Mouse (Mus musculus) midbrain, embryonic 15.5 days (tissue): ENCODE data around the gene Tspan5. TPM values are rescaled to one million over a fixed set of nuclear protein-coding genes. Genes with fewer than 3 reads are reported as not detected.

Experiments
- ATAC-seq: fragments of 200-750 bp; cut with Nextera tagmentation; replicated peaks from 2 replicates; pipeline ENCODE4 v1.8.0; 2017; ENCODE audit warnings: moderate TSS enrichment
- H3K27ac ChIP-seq: fragments of 300-500 bp; sonication (generic); 2 replicates; pipeline ENCODE4 v1.5.1; 2015; ENCODE audit warnings: mild to moderate bottlenecking, inconsistent platforms
- H3K27me3 ChIP-seq: fragments of 300-500 bp; sonication (generic); replicated peaks from 2 replicates; pipeline ENCODE4 v1.6.1; 2015; ENCODE audit warnings: inconsistent platforms
- H3K36me3 ChIP-seq: fragments of 300-500 bp; sonication (generic); replicated peaks from 2 replicates; pipeline ENCODE4 v1.6.1; 2015; ENCODE audit warnings: inconsistent platforms
- H3K4me1 ChIP-seq: fragments of 300-500 bp; sonication (generic); 2 replicates; pipeline ENCODE4 v1.6.1; 2015; ENCODE audit warnings: inconsistent platforms
- H3K4me2 ChIP-seq: fragments of 300-500 bp; sonication (generic); 2 replicates; pipeline ENCODE4 v1.6.1; 2015; ENCODE audit warnings: inconsistent platforms, mild to moderate bottlenecking, moderate library complexity
- H3K4me3 ChIP-seq: fragments of 300-500 bp; sonication (generic); 2 replicates; pipeline ENCODE4 v1.5.1; 2015; ENCODE audit warnings: mild to moderate bottlenecking, inconsistent platforms
- H3K9ac ChIP-seq: fragments of 300-500 bp; sonication (generic); 2 replicates; pipeline ENCODE4 v1.6.1; 2015; ENCODE audit warnings: mild to moderate bottlenecking, inconsistent platforms
- H3K9me3 ChIP-seq: fragments of 300-500 bp; sonication (generic); 2 replicates; pipeline ENCODE4 v1.6.1; 2016; ENCODE audit warnings: inconsistent platforms
- WGBS: fragments of 180-500 bp; shearing (Covaris S2); methylation state at CpG from one replicate; pipeline ENCODE4 v1.1.7; 2015; ENCODE audit warnings: mixed read lengths; 5-methylcytosine and 5-hydroxymethylcytosine counted together
- polyA plus RNA-seq: library from polyadenylated mRNA; unstranded; fragments of >200 nt; fragmentation: Nextera tagmentation; extraction: Ambion mirVana; gene quantifications from 2 replicates; pipeline ENCODE4 v1.2.1, GENCODE M21; 2015

The Tspan5 gene
- polyA plus RNA-seq, 1 experiment from 2014 or later = 105 TPM

GRCm38 (mm10) chr3:138745596-138745995 is 3.6 kb downstream of the Tspan5 start:
- H3K27ac ChIP-seq = no peak overlapping the region
- H3K4me2 ChIP-seq = peak overlapping the region; percentile 88
- WGBS = 79% methylated on average over 4 of the region's 4 CpGs
- H3K9me3 ChIP-seq = no peaks in the 10 kb centered on the region
- ATAC-seq = no peak
- no peaks in the 10 kb centered on the region for H3K36me3 ChIP-seq
- no peaks in the 10 kb centered on the region for H3K27me3 ChIP-seq
- peaks cover 32% of the 10 kb centered on the region for H3K4me1 ChIP-seq
- no peak overlapping the region for H3K4me3 ChIP-seq
- no peak overlapping the region for H3K9ac ChIP-seq

- Histone ChIP-seq H3K9me3 (no peaks in the 10 kb centered on the region), H3K27ac (no peak overlapping the region), H3K4me3 (no peak overlapping the region), H3K9ac (no peak overlapping the region), H3K4me2 (no peak overlapping the region), H3K4me1 (peaks cover 25% of the 10 kb centered on the region), H3K27me3 (no peaks in the 10 kb centered on the region), H3K36me3 (no peaks in the 10 kb centered on the region)
- no peak for ATAC-seq
- 88% methylated on average over 8 of the region's 8 CpGs for WGBS
Observed at GRCm38 (mm10) chr3:138746556-138746955, 4.6 kb downstream of the Tspan5 start.

- no peak overlapping the region for H3K4me3 ChIP-seq
- no peak overlapping the region for H3K4me2 ChIP-seq
- no peak overlapping the region for H3K27ac ChIP-seq
- no peak overlapping the region for H3K9ac ChIP-seq
- ATAC-seq = no peak
- 92% methylated on average over 5 of the region's 5 CpGs for WGBS
- H3K4me1 ChIP-seq = peaks cover 26% of the 10 kb centered on the region
- H3K9me3 ChIP-seq = no peaks in the 10 kb centered on the region
- no peaks in the 10 kb centered on the region for H3K27me3 ChIP-seq
- H3K36me3 ChIP-seq = no peaks in the 10 kb centered on the region
Observed at GRCm38 (mm10) chr3:138747035-138747434, 5.0 kb downstream of the Tspan5 start.

GRCm38 (mm10) chr3:138747985-138748384 is 6.0 kb downstream of the Tspan5 start:
- no peak overlapping the region for H3K4me3 ChIP-seq
- H3K4me2 ChIP-seq = no peak overlapping the region
- 97% methylated on average over 5 of the region's 5 CpGs for WGBS
- H3K27ac ChIP-seq = no peak overlapping the region
- no peaks in the 10 kb centered on the region for H3K9me3 ChIP-seq
- H3K4me1 ChIP-seq = peaks cover 30% of the 10 kb centered on the region
- no peak for ATAC-seq
- H3K27me3 ChIP-seq = no peaks in the 10 kb centered on the region
- no peak overlapping the region for H3K9ac ChIP-seq
- no peaks in the 10 kb centered on the region for H3K36me3 ChIP-seq

GRCm38 (mm10) chr3:138749645-138750044 is 7.7 kb downstream of the Tspan5 start:
- no peak overlapping the region for H3K27ac ChIP-seq
- no peak overlapping the region for H3K9ac ChIP-seq
- 74% methylated on average over 9 of the region's 9 CpGs for WGBS
- H3K4me3 ChIP-seq = no peak overlapping the region
- no peak overlapping the region for H3K4me2 ChIP-seq
- no peaks in the 10 kb centered on the region for H3K9me3 ChIP-seq
- no peaks in the 10 kb centered on the region for H3K36me3 ChIP-seq
- no peak for ATAC-seq
- H3K4me1 ChIP-seq = peaks cover 34% of the 10 kb centered on the region
- H3K27me3 ChIP-seq = no peaks in the 10 kb centered on the region

- Histone ChIP-seq H3K27me3 (no peaks in the 10 kb centered on the region), H3K4me3 (no peak overlapping the region), H3K9me3 (no peaks in the 10 kb centered on the region), H3K36me3 (no peaks in the 10 kb centered on the region), H3K9ac (no peak overlapping the region), H3K4me2 (no peak overlapping the region), H3K27ac (no peak overlapping the region), H3K4me1 (peaks cover 18% of the 10 kb centered on the region)
- no peak for ATAC-seq
- 77% methylated on average over 5 of the region's 5 CpGs for WGBS
Observed at GRCm38 (mm10) chr3:138751328-138751727, 9.3 kb downstream of the Tspan5 start.

- H3K4me2 ChIP-seq = no peak overlapping the region
- peaks cover 17% of the 10 kb centered on the region for H3K4me1 ChIP-seq
- no peaks in the 10 kb centered on the region for H3K36me3 ChIP-seq
- ATAC-seq = no peak; the same call in 1 of the 2 replicates
- H3K9me3 ChIP-seq = no peaks in the 10 kb centered on the region
- no peaks in the 10 kb centered on the region for H3K27me3 ChIP-seq
- no peak overlapping the region for H3K4me3 ChIP-seq
- H3K27ac ChIP-seq = no peak overlapping the region
- whole genome bisulfite sequencing = 86% methylated on average over 5 of the region's 5 CpGs
- H3K9ac ChIP-seq = no peak overlapping the region
Observed at GRCm38 (mm10) chr3:138752056-138752455, 10.1 kb downstream of the Tspan5 start.

- no peaks in the 10 kb centered on the region for H3K9me3 ChIP-seq
- ATAC-seq = 0 out of 2 replicates have a peak, but pooled peaks have one; percentile 50
Observed at GRCm38 (mm10) chr3:138752769-138753168, 10.8 kb downstream of the Tspan5 start.

GRCm38 (mm10) chr3:138753182-138753885 is 11.3 kb downstream of the Tspan5 start:
- 37% methylated on average over 12 of the region's 12 CpGs for WGBS
- 0 out of 2 replicates have a peak, but pooled peaks have one; percentile 13 for ATAC-seq
- Histone ChIP-seq H3K9me3 (no peaks in the 10 kb centered on the region), H3K4me3 (no peak overlapping the region), H3K9ac (no peak overlapping the region), H3K27ac (no peak overlapping the region), H3K36me3 (no peaks in the 10 kb centered on the region), H3K4me1 (peaks cover 17% of the 10 kb centered on the region), H3K27me3 (no peaks in the 10 kb centered on the region), H3K4me2 (no peak overlapping the region)

More at GRCm38 (mm10) chr3:138752769-138753168, 10.8 kb downstream of the Tspan5 start:
- Histone ChIP-seq H3K36me3 (no peaks in the 10 kb centered on the region), H3K4me2 (no peak overlapping the region), H3K27ac (no peak overlapping the region), H3K9ac (no peak overlapping the region), H3K4me1 (peaks cover 17% of the 10 kb centered on the region), H3K4me3 (no peak overlapping the region), H3K27me3 (no peaks in the 10 kb centered on the region)
- 60% methylated on average over 3 of the region's 3 CpGs for WGBS

GRCm38 (mm10) chr3:138754328-138754727 is 12.3 kb downstream of the Tspan5 start:
- H3K27me3 ChIP-seq = no peaks in the 10 kb centered on the region
- 61% methylated on average over 5 of the region's 5 CpGs for WGBS
- H3K4me1 ChIP-seq = peaks cover 24% of the 10 kb centered on the region
- no peak for ATAC-seq
- no peaks in the 10 kb centered on the region for H3K36me3 ChIP-seq
- no peak overlapping the region for H3K27ac ChIP-seq
- no peak overlapping the region for H3K9ac ChIP-seq
- H3K4me2 ChIP-seq = no peak overlapping the region
- H3K9me3 ChIP-seq = no peaks in the 10 kb centered on the region
- no peak overlapping the region for H3K4me3 ChIP-seq

- no peaks in the 10 kb centered on the region for H3K9me3 ChIP-seq
- whole genome bisulfite sequencing = 97% methylated on average over 2 of the region's 2 CpGs
- no peak overlapping the region for H3K27ac ChIP-seq
- ATAC-seq = no peak
- H3K4me1 ChIP-seq = peaks cover 43% of the 10 kb centered on the region
- H3K4me2 ChIP-seq = no peak overlapping the region
- no peak overlapping the region for H3K9ac ChIP-seq
- no peak overlapping the region for H3K4me3 ChIP-seq
- H3K27me3 ChIP-seq = no peaks in the 10 kb centered on the region
- no peaks in the 10 kb centered on the region for H3K36me3 ChIP-seq
Observed at GRCm38 (mm10) chr3:138757283-138757682, 15.3 kb downstream of the Tspan5 start.

GRCm38 (mm10) chr3:138759968-138760684 is 18.1 kb downstream of the Tspan5 start:
- H3K9ac ChIP-seq = no peak overlapping the region
- H3K9me3 ChIP-seq = no peaks in the 10 kb centered on the region
- H3K27ac ChIP-seq = no peak overlapping the region
- WGBS = 18% methylated on average over 9 of the region's 9 CpGs
- no peak overlapping the region for H3K4me3 ChIP-seq
- H3K36me3 ChIP-seq = no peaks in the 10 kb centered on the region
- H3K4me2 ChIP-seq = no peak overlapping the region
- H3K4me1 ChIP-seq = peaks cover 29% of the 10 kb centered on the region
- no peak for ATAC-seq
- H3K27me3 ChIP-seq = no peaks in the 10 kb centered on the region
